Mouse (Mus musculus) stomach, postnatal 0 days (tissue): ENCODE measurements at regions not wholly inside any gene's neighbourhood (a gene's known extent, or its start where the extent isn't known, plus 50 kb on each side); places are given as distances from the start of the nearest gene placed in this dataset.

ENCODE experiments used
- ATAC-seq: fragments of 200-750 bp; cut with Nextera tagmentation; 2 replicates; pipeline ENCODE4 v1.8.0; 2017; ENCODE audit not compliant: low FRiP score, low TSS enrichment
- DNase-seq: peaks from one replicate; pipeline ENCODE4 v3.0.0-alpha.2; 2016; ENCODE audit warnings: low spot score
- H3K27ac ChIP-seq: fragments of 300-500 bp; sonication (generic); replicated peaks from 2 replicates; pipeline ENCODE4 v1.5.1; 2014; ENCODE audit warnings: mild to moderate bottlenecking, control low read depth
- H3K27me3 ChIP-seq: fragments of 300-500 bp; sonication (generic); 2 replicates; pipeline ENCODE4 v1.6.1; 2014; ENCODE audit warnings: low read length; ENCODE audit not compliant: control insufficient read depth, insufficient read depth
- H3K36me3 ChIP-seq: fragments of 300-500 bp; sonication (generic); 2 replicates; pipeline ENCODE4 v1.6.1; 2014; ENCODE audit warnings: low read length, mixed read lengths; ENCODE audit not compliant: control insufficient read depth, insufficient read depth
- H3K4me1 ChIP-seq: fragments of 300-500 bp; sonication (generic); replicated peaks from 2 replicates; pipeline ENCODE4 v1.6.1; 2014; ENCODE audit warnings: antibody characterized with exemption; ENCODE audit not compliant: control insufficient read depth, insufficient read depth
- H3K4me2 ChIP-seq: fragments of 300-500 bp; sonication (generic); replicated peaks from 2 replicates; pipeline ENCODE4 v1.6.1; 2014; ENCODE audit warnings: low read depth, mild to moderate bottlenecking, control low read depth, moderate library complexity
- H3K4me3 ChIP-seq: fragments of 300-500 bp; sonication (generic); 2 replicates; pipeline ENCODE4 v1.5.1; 2014; ENCODE audit warnings: low read depth, low read length, control low read depth
- H3K9ac ChIP-seq: fragments of 300-500 bp; sonication (generic); 2 replicates; pipeline ENCODE4 v1.6.1; 2014; ENCODE audit warnings: mild to moderate bottlenecking, low read length, control low read depth, mixed read lengths
- H3K9me3 ChIP-seq: fragments of 300-500 bp; sonication (generic); 2 replicates; pipeline ENCODE4 v1.6.1; 2016; ENCODE audit warnings: low read length; ENCODE audit not compliant: control insufficient read depth
- CTCF ChIP-seq: IDR thresholded peaks from 2 replicates; pipeline ENCODE4 v1.5.1; 2016; ENCODE audit warnings: antibody characterized with exemption, low read depth, mild to moderate bottlenecking, moderate library complexity
- EP300 ChIP-seq: optimal IDR thresholded peaks from 2 replicates; pipeline ENCODE3; 2016; ENCODE audit warnings: antibody characterized with exemption
- whole genome bisulfite sequencing: fragments of 180-500 bp; shearing (Covaris S2); extraction: QIAGEN DNeasy Blood & Tissue Kit; methylation state at CpG from one replicate; pipeline ENCODE4 v1.1.7; 2014; 5-methylcytosine and 5-hydroxymethylcytosine counted together

DNA sequence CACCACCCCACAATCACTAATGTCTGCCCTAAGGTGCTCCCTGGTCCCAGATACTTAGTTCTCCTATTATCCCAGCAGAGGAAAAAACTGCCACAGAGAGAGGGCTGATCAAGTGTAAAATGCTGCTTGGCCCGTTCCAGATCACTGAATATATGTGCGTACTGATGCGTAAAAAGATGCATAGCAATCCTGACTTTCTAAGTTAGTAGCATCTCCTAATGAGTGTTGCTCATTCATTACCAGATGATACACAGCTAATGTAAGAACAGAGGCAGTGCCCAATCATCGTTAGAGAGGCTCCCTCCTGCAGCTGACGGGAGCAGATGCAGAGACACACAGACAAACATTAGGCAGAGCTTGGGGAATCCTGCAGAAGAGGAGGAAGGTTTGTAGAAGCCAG, 177.6 kb upstream of the Tcf21 start:
- H3K9me3 ChIP-seq, result no peaks in the 10 kb centered on the region
- H3K9ac ChIP-seq, result no peak overlapping the region
- no peak overlapping the region for H3K4me3 ChIP-seq
- H3K36me3 ChIP-seq, result no peaks in the 10 kb centered on the region
- 92% methylated on average over 5 of the region's 5 CpGs for WGBS
- no peaks in the 10 kb centered on the region for H3K4me1 ChIP-seq
- TF ChIP-seq CTCF, result no peak
- no peak for TF ChIP-seq EP300
- DNase-seq (no peak), ATAC-seq (no peak)
- no peaks in the 10 kb centered on the region for H3K27me3 ChIP-seq
- H3K27ac ChIP-seq, result no peak overlapping the region
- H3K4me2 ChIP-seq, result no peak overlapping the region

DNA sequence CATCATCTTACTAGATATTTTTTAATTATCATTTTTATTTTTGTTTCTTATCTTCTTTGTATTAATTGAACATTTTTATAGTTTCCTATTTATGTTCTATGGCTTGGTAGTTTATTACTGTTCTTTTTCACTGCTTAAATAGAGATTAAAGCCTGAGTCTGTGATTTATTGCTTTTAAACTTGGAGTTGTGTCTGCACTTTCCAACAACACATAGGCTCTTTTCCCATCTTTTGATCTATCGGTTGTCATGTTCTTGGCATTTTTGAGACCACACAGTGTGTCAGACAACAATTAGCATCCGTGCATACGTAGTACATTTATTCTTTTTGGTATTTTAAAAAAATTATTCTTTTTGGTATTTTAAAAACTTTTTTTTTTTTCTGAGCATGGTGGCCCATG, 173.2 kb upstream of the Tcf21 start:
- Histone ChIP-seq H3K27ac (no peak overlapping the region), H3K9ac (no peak overlapping the region), H3K4me2 (no peak overlapping the region), H3K4me3 (no peak overlapping the region), H3K27me3 (no peaks in the 10 kb centered on the region), H3K36me3 (no peaks in the 10 kb centered on the region), H3K9me3 (no peaks in the 10 kb centered on the region), H3K4me1 (no peaks in the 10 kb centered on the region)
- TF ChIP-seq CTCF (no peak), EP300 (no peak)
- ATAC-seq, result no peak
- WGBS, result 49% methylated on average over 3 of the region's 3 CpGs
- DNase-seq, result no peak

DNA sequence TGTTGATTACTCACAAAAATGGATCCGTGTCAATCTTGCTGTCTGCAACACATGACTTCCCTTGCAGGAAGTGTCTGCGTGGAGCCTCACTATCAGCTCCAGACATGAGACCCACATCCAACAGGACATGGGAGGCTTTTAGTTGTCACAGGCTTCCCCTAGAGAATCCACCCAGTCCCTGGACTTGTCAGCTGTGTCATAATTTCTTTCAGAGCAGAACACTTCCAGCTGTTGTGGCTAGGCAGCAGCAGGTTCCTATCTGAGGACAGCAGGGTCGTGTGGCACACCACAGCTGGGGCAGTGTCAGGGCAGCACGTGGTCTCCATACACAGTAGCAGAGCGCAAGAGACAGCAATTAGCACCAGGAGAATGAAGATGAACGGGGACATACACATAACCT, 161.8 kb upstream of the Tcf21 start:
- Histone ChIP-seq H3K4me1 (no peaks in the 10 kb centered on the region), H3K9me3 (no peaks in the 10 kb centered on the region), H3K4me2 (no peak overlapping the region), H3K36me3 (no peaks in the 10 kb centered on the region), H3K4me3 (no peak overlapping the region), H3K27ac (no peak overlapping the region), H3K27me3 (no peaks in the 10 kb centered on the region), H3K9ac (no peak overlapping the region)
- no peak for TF ChIP-seq EP300
- DNase-seq, result no peak
- WGBS, result 43% methylated on average over 6 of the region's 6 CpGs
- ATAC-seq, result no peak

- Histone ChIP-seq H3K9me3 (no peaks in the 10 kb centered on the region), H3K4me3 (no peak overlapping the region), H3K4me1 (no peaks in the 10 kb centered on the region), H3K27me3 (no peaks in the 10 kb centered on the region), H3K9ac (no peak overlapping the region), H3K36me3 (no peaks in the 10 kb centered on the region), H3K4me2 (no peak overlapping the region), H3K27ac (no peak overlapping the region)
- ATAC-seq (no peak; the same call in 1 of the 2 replicates), DNase-seq (no peak)
- 58% methylated on average over 7 of the region's 7 CpGs for WGBS
- no peak for TF ChIP-seq CTCF
- TF ChIP-seq EP300, result no peak
These were observed 158.5 kb upstream of the Tcf21 start for GRCm38 (mm10) chr10:22978442-22978841.

DNA sequence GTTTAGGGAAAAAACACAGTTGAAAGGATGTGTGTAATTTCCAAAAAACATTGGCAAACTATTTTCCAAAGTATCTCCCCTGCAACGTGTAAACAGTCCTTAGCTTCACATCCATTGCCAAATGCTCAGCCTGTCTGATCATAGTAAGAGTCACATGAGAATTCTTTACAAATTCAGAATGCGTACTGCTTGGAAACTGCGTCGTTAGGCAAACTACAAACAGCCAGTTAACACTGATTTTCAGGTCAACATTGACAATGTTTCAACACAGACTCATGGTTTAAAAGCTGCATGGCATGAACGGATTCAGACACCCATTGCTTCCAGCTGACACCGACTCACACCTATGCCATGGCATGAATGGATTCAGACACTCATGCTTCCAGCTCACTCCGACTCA, 137.0 kb upstream of the Tcf21 start:
- no peaks in the 10 kb centered on the region for H3K9me3 ChIP-seq
- H3K4me3 ChIP-seq, result no peak overlapping the region
- H3K4me2 ChIP-seq, result no peak overlapping the region
- TF ChIP-seq EP300 (no peak), CTCF (no peak)
- no peak for ATAC-seq
- DNase-seq, result no peak
- no peak overlapping the region for H3K27ac ChIP-seq
- no peak overlapping the region for H3K9ac ChIP-seq
- no peaks in the 10 kb centered on the region for H3K27me3 ChIP-seq
- 57% methylated on average over 7 of the region's 7 CpGs for whole genome bisulfite sequencing
- 0 out of 2 replicates have a peak, but pooled peaks cover 2% of the 10 kb centered on the region for H3K4me1 ChIP-seq
- H3K36me3 ChIP-seq, result no peaks in the 10 kb centered on the region

DNA sequence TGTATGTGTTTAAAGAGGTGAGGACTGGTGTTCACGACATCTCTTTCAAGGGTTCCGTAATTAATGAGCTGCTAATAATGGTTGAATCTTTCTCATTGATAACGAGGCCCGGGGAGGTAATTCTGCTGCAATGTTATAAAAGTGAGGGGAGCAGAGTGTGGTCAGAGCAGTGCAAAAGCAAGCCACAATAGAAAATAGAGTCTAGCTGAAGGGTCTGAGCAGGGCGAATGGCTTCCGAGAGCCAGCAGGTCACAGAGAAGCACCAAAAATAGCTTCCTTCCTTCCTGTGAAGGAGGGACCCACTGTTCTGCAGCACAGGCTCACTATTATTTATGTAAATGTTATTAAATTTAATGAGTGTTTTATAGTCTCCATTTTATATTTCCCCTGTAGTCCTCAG, 133.3 kb upstream of the Tcf21 start:
- 0 out of 2 replicates have a peak, but pooled peaks cover 2% of the 10 kb centered on the region for H3K4me1 ChIP-seq
- H3K4me2 ChIP-seq, result no peak overlapping the region
- no peak for TF ChIP-seq EP300
- no peak for TF ChIP-seq CTCF
- H3K27me3 ChIP-seq, result no peaks in the 10 kb centered on the region
- no peak for ATAC-seq
- no peak for DNase-seq
- no peak overlapping the region for H3K27ac ChIP-seq
- WGBS, result 55% methylated on average over 6 of the region's 6 CpGs
- no peak overlapping the region for H3K9ac ChIP-seq
- no peaks in the 10 kb centered on the region for H3K9me3 ChIP-seq
- H3K36me3 ChIP-seq, result no peaks in the 10 kb centered on the region
- H3K4me3 ChIP-seq, result no peak overlapping the region
